Mouse (Mus musculus) hindbrain, postnatal 0 days (tissue): ENCODE results near the gene Gna15. TPM values are rescaled to one million over a fixed set of nuclear protein-coding genes. Genes with fewer than 3 reads are reported as not detected.
A peak's percentile ranks its signal among the peaks of the same experiment; 100 is the strongest.

Experiments
- ATAC-seq: fragments of 200-750 bp; cut with Nextera tagmentation; 2 replicates; pipeline ENCODE4 v1.8.0; 2017; ENCODE audit warnings: mild to moderate bottlenecking, moderate TSS enrichment, moderate library complexity
- DNase-seq: peaks from one replicate; pipeline ENCODE4 v3.0.0-alpha.2; 2015; ENCODE audit warnings: low spot score
- H3K27ac ChIP-seq: fragments of 300-500 bp; sonication (generic); 2 replicates; pipeline ENCODE4 v1.5.1; 2014; ENCODE audit warnings: mild to moderate bottlenecking
- H3K27me3 ChIP-seq: fragments of 300-500 bp; sonication (generic); 2 replicates; pipeline ENCODE4 v1.6.1; 2014; ENCODE audit warnings: low read length, mixed read lengths; ENCODE audit not compliant: insufficient read depth
- H3K36me3 ChIP-seq: fragments of 300-500 bp; sonication (generic); 2 replicates; pipeline ENCODE4 v1.6.1; 2014; ENCODE audit warnings: low read length, mixed read lengths; ENCODE audit not compliant: insufficient read depth
- H3K4me1 ChIP-seq: fragments of 300-500 bp; sonication (generic); 2 replicates; pipeline ENCODE4 v1.6.1; 2014; ENCODE audit warnings: antibody characterized with exemption, low read length, mixed read lengths; ENCODE audit not compliant: insufficient read depth
- H3K4me2 ChIP-seq: fragments of 300-500 bp; sonication (generic); 2 replicates; pipeline ENCODE4 v1.6.1; 2014; ENCODE audit warnings: low read depth, mild to moderate bottlenecking, low read length, moderate library complexity, mixed read lengths
- H3K4me3 ChIP-seq: fragments of 300-500 bp; sonication (generic); 2 replicates; pipeline ENCODE4 v1.5.1; 2014; ENCODE audit warnings: low read length
- H3K9ac ChIP-seq: fragments of 300-500 bp; sonication (generic); replicated peaks from 2 replicates; pipeline ENCODE4 v1.6.1; 2014; ENCODE audit warnings: mild to moderate bottlenecking, low read length, moderate library complexity, mixed read lengths
- H3K9me3 ChIP-seq: fragments of 300-500 bp; sonication (generic); 2 replicates; pipeline ENCODE4 v1.6.1; 2016; ENCODE audit warnings: low read length, mixed read lengths
- CTCF ChIP-seq: IDR thresholded peaks from 2 replicates; pipeline ENCODE4 v1.5.1; 2016; ENCODE audit warnings: antibody characterized with exemption, control low read depth, low read depth
- WGBS: fragments of 180-500 bp; shearing (Covaris S2); extraction: QIAGEN DNeasy Blood & Tissue Kit; methylation state at CpG from one replicate; pipeline ENCODE4 v1.1.7; 2014; 5-methylcytosine and 5-hydroxymethylcytosine counted together
- polyA plus RNA-seq: library from polyadenylated mRNA; unstranded; fragments of >200 nt; fragmentation: Nextera tagmentation; extraction: Ambion mirVana; gene quantifications from 2 replicates; pipeline ENCODE4 v1.2.1, GENCODE M21; 2015
- total RNA-seq: library from RNA; depleted of rRNA; stranded (reverse); fragments of >200 nt; gene quantifications from 2 replicates; pipeline ENCODE4 v1.2.3, GENCODE M21; 2014

Gene Gna15
- total and polyA plus RNA-seq, 2 experiments from 2014 or later, result 1.2 to 2.5 TPM

GRCm38 (mm10) chr10:81556282-81556681 is 32.3 kb upstream of the Gna15 start:
- ATAC-seq (no peak), DNase-seq (no peak)
- H3K27me3 ChIP-seq, result no peaks in the 10 kb centered on the region
- no peak overlapping the region for H3K27ac ChIP-seq
- no peak overlapping the region for H3K4me2 ChIP-seq
- no peak overlapping the region for H3K4me3 ChIP-seq
- peaks cover 7% of the 10 kb centered on the region for H3K4me1 ChIP-seq
- 79% methylated on average over 3 of the region's 3 CpGs for WGBS
- H3K36me3 ChIP-seq, result no peaks in the 10 kb centered on the region
- TF ChIP-seq CTCF, result peak; percentile 62
- no peak overlapping the region for H3K9ac ChIP-seq
- H3K9me3 ChIP-seq, result no peaks in the 10 kb centered on the region

DNA sequence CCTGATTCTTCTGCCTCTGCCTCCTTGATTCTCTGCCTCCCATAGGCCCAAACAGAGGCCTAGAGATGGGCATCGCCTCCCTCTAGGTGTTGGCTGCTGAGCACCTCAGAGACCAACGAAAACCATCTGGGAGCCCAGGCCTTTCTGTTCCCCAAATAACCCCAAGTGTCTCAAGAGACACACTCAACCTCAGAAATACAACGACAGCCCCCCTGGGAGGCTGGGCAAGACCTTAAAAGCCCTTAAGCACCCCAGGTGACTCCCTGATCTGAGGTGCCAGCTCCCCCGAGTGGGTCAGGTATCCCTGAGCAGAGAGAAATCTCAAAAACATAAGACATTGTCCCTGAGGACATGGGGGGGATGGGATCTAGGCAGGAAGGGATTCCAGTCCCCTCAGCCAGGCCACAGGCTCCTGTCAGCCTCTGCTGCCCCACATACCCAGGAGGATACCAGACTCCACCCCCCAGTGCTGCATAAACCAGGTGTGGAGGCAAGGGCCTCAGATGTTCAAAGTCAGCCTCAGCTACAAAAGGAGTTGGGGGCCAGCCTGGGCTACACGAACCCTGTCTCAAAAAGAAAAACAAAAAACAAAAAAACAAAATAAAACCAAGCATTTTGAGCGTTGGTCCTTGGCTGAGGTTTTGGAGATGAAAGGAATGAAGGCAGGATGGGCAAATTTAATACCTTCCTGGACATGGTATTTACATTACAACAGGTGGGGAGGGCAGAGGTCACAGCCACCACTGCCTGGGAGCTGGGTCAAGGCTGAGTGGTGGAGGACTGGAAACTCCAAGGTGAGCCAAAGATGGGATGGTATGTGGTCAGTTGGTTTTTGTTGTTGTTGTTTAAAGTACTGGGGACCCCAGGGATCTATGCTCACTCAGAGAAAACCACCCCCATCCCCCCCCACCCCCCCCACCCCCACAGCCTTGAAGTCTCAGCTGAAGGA is 30.1 kb upstream of the Gna15 start:
- no peak for TF ChIP-seq CTCF
- H3K9me3 ChIP-seq, result no peaks in the 10 kb centered on the region
- DNase-seq (no peak), ATAC-seq (no peak)
- no peak overlapping the region for H3K4me2 ChIP-seq
- no peaks in the 10 kb centered on the region for H3K36me3 ChIP-seq
- 89% methylated on average over 6 of the region's 6 CpGs for WGBS
- no peak overlapping the region for H3K4me3 ChIP-seq
- H3K27me3 ChIP-seq, result no peaks in the 10 kb centered on the region
- H3K27ac ChIP-seq, result no peak overlapping the region
- no peaks in the 10 kb centered on the region for H3K4me1 ChIP-seq
- H3K9ac ChIP-seq, result no peak overlapping the region

GRCm38 (mm10) chr10:81553232-81553631 is 29.2 kb upstream of the Gna15 start:
- ATAC-seq (no peak), DNase-seq (no peak)
- Histone ChIP-seq H3K27ac (no peak overlapping the region), H3K4me3 (no peak overlapping the region), H3K36me3 (no peaks in the 10 kb centered on the region), H3K4me2 (no peak overlapping the region), H3K9me3 (no peaks in the 10 kb centered on the region), H3K27me3 (no peaks in the 10 kb centered on the region), H3K4me1 (no peaks in the 10 kb centered on the region), H3K9ac (no peak overlapping the region)
- peak; percentile 69 for TF ChIP-seq CTCF
- 88% methylated on average over 5 of the region's 5 CpGs for WGBS

GRCm38 (mm10) chr10:81551597-81552102 is 27.6 kb upstream of the Gna15 start:
- Histone ChIP-seq H3K27ac (peak overlapping the region; percentile 54; the same call in 1 of the 2 replicates), H3K9ac (no peak overlapping the region), H3K27me3 (no peaks in the 10 kb centered on the region), H3K4me2 (peak overlapping the region; percentile 38), H3K4me1 (no peaks in the 10 kb centered on the region), H3K9me3 (no peaks in the 10 kb centered on the region), H3K4me3 (no peak overlapping the region), H3K36me3 (no peaks in the 10 kb centered on the region)
- peak; percentile 88 for TF ChIP-seq CTCF
- peak; percentile 94 for DNase-seq
- peak; percentile 92 for ATAC-seq
- 2% methylated on average over 12 of the region's 12 CpGs for WGBS

DNA sequence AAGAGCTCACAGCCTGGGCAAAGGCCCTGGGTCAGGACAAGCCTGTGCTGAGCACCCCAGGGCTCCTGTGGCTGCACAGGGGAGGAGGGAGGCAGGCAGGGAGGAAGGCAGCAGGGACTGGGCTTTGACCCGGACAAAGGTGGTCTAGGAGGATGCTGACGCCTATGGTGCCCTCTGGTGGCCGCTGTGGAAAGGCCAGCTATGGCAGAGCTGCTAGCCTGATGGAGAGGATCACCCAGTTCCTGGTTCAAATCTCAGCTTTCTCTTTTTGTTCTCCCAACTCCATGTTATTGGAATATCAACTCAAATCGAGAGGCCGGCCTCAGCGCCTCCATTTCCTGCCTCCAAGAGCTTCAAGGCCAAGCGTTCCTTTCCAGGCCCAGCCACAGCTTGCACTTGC is 26.2 kb upstream of the Gna15 start:
- Histone ChIP-seq H3K27ac (no peak overlapping the region), H3K27me3 (no peaks in the 10 kb centered on the region), H3K36me3 (no peaks in the 10 kb centered on the region), H3K4me1 (no peaks in the 10 kb centered on the region), H3K9me3 (no peaks in the 10 kb centered on the region), H3K4me2 (no peak overlapping the region), H3K9ac (no peak overlapping the region), H3K4me3 (no peak overlapping the region)
- WGBS, result 10% methylated on average over 7 of the region's 7 CpGs
- DNase-seq (peak; percentile 69), ATAC-seq (no peak)
- peak; percentile 78 for TF ChIP-seq CTCF

- ATAC-seq, result no peak
These were observed 24.9 kb upstream of the Gna15 start for GRCm38 (mm10) chr10:81548944-81549343.

More at GRCm38 (mm10) chr10:81548944-81549343, 24.9 kb upstream of the Gna15 start:
- no peak for TF ChIP-seq CTCF
- Histone ChIP-seq H3K27me3 (no peaks in the 10 kb centered on the region), H3K4me2 (no peak overlapping the region), H3K4me3 (no peak overlapping the region), H3K4me1 (peaks cover 3% of the 10 kb centered on the region; the same call in 1 of the 2 replicates), H3K9me3 (no peaks in the 10 kb centered on the region), H3K9ac (no peak overlapping the region), H3K27ac (no peak overlapping the region), H3K36me3 (no peaks in the 10 kb centered on the region)
- DNase-seq, result no peak
- 72% methylated on average over 5 of the region's 5 CpGs for WGBS
